24 mouse cellular contexts compared by ENCODE assay signal in genomic region chr7:80633635-80634034, GRCm38 (mm10). TPM values are rescaled to one million over a fixed set of nuclear protein-coding genes. Genes with fewer than 3 reads are reported as not detected.
DNase-seq lines count a peak whose midpoint lies in the region; ATAC-seq and TF ChIP-seq lines count a peak whose summit lies in the region.
"Had no signal": no experiment of that assay in that cellular context is flagged by ENCODE, and none has a peak within 500 bp of the region (broad histone marks: within the 10 kb centered on the region; RNA-seq: fewer than 3 reads in every experiment).

No protein-coding gene starts in this region.

- no peak for ATAC-seq in CD4-positive, CD25-positive, alpha-beta regulatory T cell, adult 4 months
- no peak for ATAC-seq in intestine, postnatal 0 days
- ATAC-seq in intestine, embryonic 15.5 days: no peak
- no peak for ATAC-seq in lung, postnatal 0 days
- ATAC-seq in stomach, postnatal 0 days (ENCODE audit: low FRiP score, low TSS enrichment): no peak
- ATAC-seq: activated CD4-positive, CD25-positive, alpha-beta regulatory T cell, adult 4 months; forebrain, embryonic 14.5 days had no signal

- peak; percentile 52 for TF ChIP-seq CTCF in intestine, postnatal 0 days (IDR thresholded peaks at IDR 0.05; ENCODE audit: low read depth)
- peak; percentile 36; the same call in 1 of the 2 replicates for TF ChIP-seq CTCF in lung, postnatal 0 days (IDR thresholded peaks at IDR 0.05)
- peak; percentile 46 for TF ChIP-seq CTCF in stomach, postnatal 0 days (IDR thresholded peaks at IDR 0.05; ENCODE audit: low read depth)

- H3K4me1 ChIP-seq in intestine, postnatal 0 days (replicated peaks; ENCODE audit: control insufficient read depth, insufficient read depth, low read length): peaks cover 10% of the 10 kb centered on the region; the same call in 1 of the 2 replicates
- peaks cover 38% of the 10 kb centered on the region for H3K4me1 ChIP-seq in intestine, embryonic 15.5 days (replicated peaks)
- H3K4me1 ChIP-seq in lung, postnatal 0 days (ENCODE audit: insufficient read depth, low read depth, low read length): peaks cover 20% of the 10 kb centered on the region
- H3K4me1 ChIP-seq in stomach, postnatal 0 days (replicated peaks; ENCODE audit: control insufficient read depth, insufficient read depth): peaks cover 4% of the 10 kb centered on the region; the same call in 1 of the 2 replicates

- DNase-seq in CD4-positive, CD25-positive, alpha-beta regulatory T cell, adult 2 months (ENCODE audit: low read depth, low spot score): peak; percentile 38
- no peak for DNase-seq in lung, postnatal 0 days (ENCODE audit: low spot score)
- DNase-seq in lung, postnatal 25 days (ENCODE audit: low spot score): no peak
- DNase-seq in stomach, postnatal 0 days (ENCODE audit: low spot score): no peak
- no peak for DNase-seq in spleen, adult 18-20 months
- DNase-seq: adrenal gland, adult 8-10 months; cerebellum, adult 11-12 months; kidney, adult 2 months; kidney, postnatal 10 days; liver, embryonic 13.5 days; lung, postnatal 10 days; right cerebral cortex, adult 18-20 months; right cerebral cortex, postnatal 4 days; thymus, postnatal 14 days had no signal

- H3K27ac ChIP-seq in intestine, postnatal 0 days (ENCODE audit: low read depth, low read length): no peak overlapping the region
- no peak overlapping the region for H3K27ac ChIP-seq in intestine, embryonic 15.5 days
- H3K27ac ChIP-seq in lung, postnatal 0 days (ENCODE audit: low read length): no peak overlapping the region
- no peak overlapping the region for H3K27ac ChIP-seq in stomach, postnatal 0 days (replicated peaks)
- H3K27ac ChIP-seq: embryonic facial prominence, embryonic 15.5 days; limb, embryonic 12.5 days; liver, embryonic 13.5 days; midbrain, embryonic 12.5 days; neural tube, embryonic 13.5 days had no signal

- 92% methylated on average over 2 of the region's 2 CpGs for WGBS in intestine, postnatal 0 days
- 94% methylated on average over 2 of the region's 2 CpGs for WGBS in intestine, embryonic 15.5 days
- 98% methylated on average over 2 of the region's 2 CpGs for WGBS in lung, postnatal 0 days
- 94% methylated on average over 2 of the region's 2 CpGs for WGBS in stomach, postnatal 0 days

- H3K9ac ChIP-seq in intestine, postnatal 0 days (ENCODE audit: low read depth, low read length): no peak overlapping the region
- H3K9ac ChIP-seq in intestine, embryonic 15.5 days: no peak overlapping the region
- no peak overlapping the region for H3K9ac ChIP-seq in lung, postnatal 0 days (replicated peaks; ENCODE audit: low read depth)
- H3K9ac ChIP-seq in stomach, postnatal 0 days (ENCODE audit: low read length): no peak overlapping the region
- H3K9ac ChIP-seq: embryonic facial prominence, embryonic 15.5 days; limb, embryonic 12.5 days; liver, embryonic 13.5 days; midbrain, embryonic 12.5 days; neural tube, embryonic 13.5 days had no signal

- H3K4me3 ChIP-seq in intestine, postnatal 0 days (ENCODE audit: low read depth, low read length): no peak overlapping the region
- H3K4me3 ChIP-seq in intestine, embryonic 15.5 days (replicated peaks): no peak overlapping the region
- H3K4me3 ChIP-seq in lung, postnatal 0 days (ENCODE audit: low read depth, low read length): no peak overlapping the region
- no peak overlapping the region for H3K4me3 ChIP-seq in stomach, postnatal 0 days (ENCODE audit: low read depth, low read length)
- H3K4me3 ChIP-seq: embryonic facial prominence, embryonic 15.5 days; limb, embryonic 12.5 days; liver, embryonic 13.5 days; midbrain, embryonic 12.5 days; neural tube, embryonic 13.5 days had no signal

- H3K27me3 ChIP-seq in intestine, postnatal 0 days (replicated peaks; ENCODE audit: control insufficient read depth, insufficient read depth, low read length): no peaks in the 10 kb centered on the region
- no peaks in the 10 kb centered on the region for H3K27me3 ChIP-seq in intestine, embryonic 15.5 days (replicated peaks)
- no peaks in the 10 kb centered on the region for H3K27me3 ChIP-seq in lung, postnatal 0 days (replicated peaks; ENCODE audit: insufficient read depth, low read length)
- no peaks in the 10 kb centered on the region for H3K27me3 ChIP-seq in stomach, postnatal 0 days (ENCODE audit: control insufficient read depth, insufficient read depth, low read length)
- H3K27me3 ChIP-seq: embryonic facial prominence, embryonic 15.5 days; limb, embryonic 12.5 days; liver, embryonic 13.5 days; midbrain, embryonic 12.5 days; neural tube, embryonic 13.5 days had no signal

- H3K36me3 ChIP-seq in intestine, postnatal 0 days (ENCODE audit: control insufficient read depth, insufficient read depth): no peaks in the 10 kb centered on the region
- H3K36me3 ChIP-seq in intestine, embryonic 15.5 days: no peaks in the 10 kb centered on the region
- no peaks in the 10 kb centered on the region for H3K36me3 ChIP-seq in lung, postnatal 0 days (ENCODE audit: insufficient read depth, low read length)
- H3K36me3 ChIP-seq in stomach, postnatal 0 days (ENCODE audit: control insufficient read depth, insufficient read depth, low read length): no peaks in the 10 kb centered on the region
- H3K36me3 ChIP-seq: embryonic facial prominence, embryonic 15.5 days; liver, embryonic 13.5 days; midbrain, embryonic 12.5 days had no signal

- H3K4me2 ChIP-seq in intestine, postnatal 0 days (replicated peaks; ENCODE audit: low read depth): no peak overlapping the region
- H3K4me2 ChIP-seq in intestine, embryonic 15.5 days (replicated peaks): no peak overlapping the region
- no peak overlapping the region for H3K4me2 ChIP-seq in lung, postnatal 0 days (replicated peaks; ENCODE audit: low read depth, low read length)
- H3K4me2 ChIP-seq in stomach, postnatal 0 days (replicated peaks; ENCODE audit: low read depth): no peak overlapping the region
- H3K4me2 ChIP-seq: embryonic facial prominence, embryonic 15.5 days; heart, embryonic 11.5 days; limb, embryonic 12.5 days; liver, embryonic 13.5 days; midbrain, embryonic 12.5 days; neural tube, embryonic 13.5 days had no signal

- no peak for TF ChIP-seq EP300 in lung, postnatal 0 days (IDR thresholded peaks at IDR 0.05)
- no peak for TF ChIP-seq EP300 in stomach, postnatal 0 days (optimal IDR thresholded peaks at IDR 0.05)

- no peaks in the 10 kb centered on the region for H3K9me3 ChIP-seq in intestine, postnatal 0 days (ENCODE audit: control insufficient read depth)
- no peaks in the 10 kb centered on the region for H3K9me3 ChIP-seq in intestine, embryonic 15.5 days
- H3K9me3 ChIP-seq in lung, postnatal 0 days (ENCODE audit: low read length): no peaks in the 10 kb centered on the region
- H3K9me3 ChIP-seq in stomach, postnatal 0 days (ENCODE audit: control insufficient read depth, low read length): no peaks in the 10 kb centered on the region
- H3K9me3 ChIP-seq: embryonic facial prominence, embryonic 15.5 days; limb, embryonic 12.5 days; liver, embryonic 13.5 days; midbrain, embryonic 12.5 days; neural tube, embryonic 13.5 days had no signal

RNA-seq across cellular contexts. Expression of gene Crtc3, which starts 55.0 kb away (rescaled TPM):
- 10 to 100 TPM; 17.1 to 21.3 TPM for polyA plus RNA-seq in CD4-positive, CD25-positive, alpha-beta regulatory T cell, adult 4 months (2017; shearing (Covaris generic))
- 11.5 and 13.8 TPM in 2 replicates for polyA plus RNA-seq in intestine, postnatal 0 days (2015; fragmentation: Nextera tagmentation; extraction: Ambion mirVana)
- polyA plus RNA-seq in intestine, embryonic 15.5 days (2015; fragmentation: Nextera tagmentation; extraction: Ambion mirVana): 15.5 and 15.8 TPM in 2 replicates
- polyA plus RNA-seq in lung, postnatal 0 days (2015; fragmentation: Nextera tagmentation; extraction: Ambion mirVana): 19.7 and 20.1 TPM in 2 replicates
- 8.8 and 10.1 TPM in 2 replicates for polyA plus RNA-seq in stomach, postnatal 0 days (2015; fragmentation: Nextera tagmentation; extraction: Ambion mirVana)
